Mouse (Mus musculus): Measurements from ENCODE around the gene Thumpd2. TPM values are rescaled to one million over a fixed set of nuclear protein-coding genes. Genes with fewer than 3 reads are reported as not detected.

The Thumpd2 gene
- polyA plus RNA-seq (2016; fragmentation: Nextera tagmentation; extraction: Ambion mirVana), result 10.1 and 12.5 TPM in 2 replicates

DNA sequence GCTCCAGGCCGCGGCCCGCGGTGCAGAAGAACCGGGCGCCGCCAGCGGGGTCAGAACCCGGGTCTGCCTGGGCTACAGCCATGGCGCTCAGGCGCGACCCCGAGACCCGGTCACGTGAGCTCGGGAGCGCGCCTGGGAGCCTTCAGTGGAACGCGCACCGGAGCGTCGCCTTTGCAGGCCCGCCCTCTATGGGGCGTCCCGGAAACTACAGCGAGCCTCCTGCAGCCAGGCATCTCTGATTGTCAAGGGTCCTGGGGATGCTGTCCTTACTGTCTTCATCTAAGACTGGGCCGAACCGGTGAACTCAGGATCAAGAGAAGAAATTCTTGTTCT lies at the start of gene Thumpd2:
Thumpd2 (minus strand) TSS at position 104 of the 333 bp plus-strand sequence.
- Histone ChIP-seq H3K4me3 (peak within 1 kb of the TSS; percentile 98), H3K36me3 (peaks cover 22% of the 10 kb centered on the region), H3K27ac (peak within 1 kb of the TSS; percentile 99), H3K27me3 (ENCODE audit: insufficient read depth, poor library complexity, severe bottlenecking) (no peaks in the 10 kb centered on the region), H3K4me1 (peaks cover 22% of the 10 kb centered on the region; the same call in 1 of the 2 replicates), H3K9me3 (peaks cover 4% of the 10 kb centered on the region; the same call in 1 of the 2 replicates)
- DNase-seq (ENCODE audit: low spot score), result peak; percentile 92
- WGBS, result 2% methylated on average over 29 of the region's 29 CpGs

DNA sequence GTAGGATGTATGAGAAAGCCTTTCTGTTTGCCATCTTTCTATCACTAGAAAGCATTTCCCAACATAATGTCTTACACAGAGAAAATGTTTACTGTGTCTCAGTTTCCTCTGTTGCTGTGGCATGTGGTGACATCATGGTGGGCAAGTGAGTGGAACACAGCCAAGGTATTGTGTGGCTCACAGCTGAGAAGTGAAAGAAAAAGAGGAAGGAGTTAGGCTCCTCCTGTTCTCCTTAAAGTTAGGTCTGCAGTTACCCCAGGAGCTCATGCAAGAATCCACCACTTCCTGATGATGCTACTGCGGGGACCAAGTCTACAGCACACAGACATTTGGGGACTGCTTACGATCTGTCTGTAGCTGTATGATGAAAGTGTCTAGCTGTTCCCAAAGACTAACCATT lies 39.4 kb upstream of the Thumpd2 start:
- no peaks in the 10 kb centered on the region for H3K4me1 ChIP-seq
- no peaks in the 10 kb centered on the region for H3K9me3 ChIP-seq
- DNase-seq (ENCODE audit: low spot score), result no peak
- no peaks in the 10 kb centered on the region for H3K36me3 ChIP-seq
- no peak overlapping the region for H3K4me3 ChIP-seq
- WGBS, result 82% methylated on average over 2 of the region's 2 CpGs
- no peaks in the 10 kb centered on the region for H3K27me3 ChIP-seq (ENCODE audit: insufficient read depth, poor library complexity, severe bottlenecking)
- H3K27ac ChIP-seq, result no peak overlapping the region

DNA sequence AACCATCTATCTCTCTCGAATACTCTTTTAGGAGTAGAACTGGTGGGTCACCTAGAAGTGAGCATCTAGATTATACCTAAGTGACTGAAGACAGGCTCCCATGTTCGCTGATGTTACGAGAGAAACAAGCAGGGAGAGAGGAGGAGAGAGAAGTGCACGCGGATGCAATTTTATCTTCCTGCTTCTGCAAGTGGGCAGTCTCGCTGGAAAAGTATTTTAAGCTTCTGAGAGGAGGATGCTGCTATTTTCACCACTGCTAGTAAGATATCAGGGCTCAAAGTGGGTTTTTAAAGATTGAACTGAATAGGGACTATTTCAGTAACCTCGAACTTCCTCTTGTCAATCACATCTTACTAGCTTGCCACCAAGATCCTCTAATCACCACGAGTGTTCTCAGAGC lies 38.0 kb upstream of the Thumpd2 start:
- Histone ChIP-seq H3K27ac (no peak overlapping the region), H3K9me3 (no peaks in the 10 kb centered on the region), H3K4me3 (no peak overlapping the region), H3K36me3 (no peaks in the 10 kb centered on the region), H3K27me3 (ENCODE audit: insufficient read depth, poor library complexity, severe bottlenecking) (no peaks in the 10 kb centered on the region), H3K4me1 (no peaks in the 10 kb centered on the region)
- 29% methylated on average over 8 of the region's 8 CpGs for WGBS
- no peak for DNase-seq (ENCODE audit: low spot score)

DNA sequence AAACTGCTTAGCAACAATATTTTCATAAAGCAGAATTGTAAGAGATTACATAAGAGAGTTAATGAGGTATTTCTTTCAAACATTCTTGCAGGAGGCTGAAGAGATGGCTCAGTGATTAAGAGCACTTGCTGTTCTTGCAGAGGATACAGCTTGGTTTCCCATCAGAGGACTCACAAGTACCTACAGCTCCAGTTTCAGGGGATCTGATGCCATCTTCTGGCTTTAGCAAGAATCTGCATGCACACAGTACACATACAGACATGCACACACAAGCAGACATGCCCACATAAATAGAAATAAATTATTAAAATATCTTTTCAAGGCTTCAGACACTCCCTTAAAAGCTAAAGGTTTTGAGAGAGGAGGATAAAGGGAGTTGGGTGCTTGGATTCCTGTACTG lies 33.6 kb upstream of the Thumpd2 start:
- Histone ChIP-seq H3K9me3 (no peaks in the 10 kb centered on the region), H3K36me3 (no peaks in the 10 kb centered on the region), H3K27me3 (ENCODE audit: insufficient read depth, poor library complexity, severe bottlenecking) (no peaks in the 10 kb centered on the region), H3K4me1 (no peaks in the 10 kb centered on the region), H3K4me3 (no peak overlapping the region), H3K27ac (no peak overlapping the region)
- no peak for DNase-seq (ENCODE audit: low spot score)

GRCm38 (mm10) chr17:81096490-81096889 lies 31.6 kb upstream of the Thumpd2 start:
- Histone ChIP-seq H3K9me3 (no peaks in the 10 kb centered on the region), H3K27me3 (ENCODE audit: insufficient read depth, poor library complexity, severe bottlenecking) (no peaks in the 10 kb centered on the region), H3K36me3 (no peaks in the 10 kb centered on the region), H3K27ac (no peak overlapping the region), H3K4me1 (no peaks in the 10 kb centered on the region), H3K4me3 (no peak overlapping the region)
- 90% methylated on average over 2 of the region's 2 CpGs for WGBS
- no peak for DNase-seq (ENCODE audit: low spot score)

DNA sequence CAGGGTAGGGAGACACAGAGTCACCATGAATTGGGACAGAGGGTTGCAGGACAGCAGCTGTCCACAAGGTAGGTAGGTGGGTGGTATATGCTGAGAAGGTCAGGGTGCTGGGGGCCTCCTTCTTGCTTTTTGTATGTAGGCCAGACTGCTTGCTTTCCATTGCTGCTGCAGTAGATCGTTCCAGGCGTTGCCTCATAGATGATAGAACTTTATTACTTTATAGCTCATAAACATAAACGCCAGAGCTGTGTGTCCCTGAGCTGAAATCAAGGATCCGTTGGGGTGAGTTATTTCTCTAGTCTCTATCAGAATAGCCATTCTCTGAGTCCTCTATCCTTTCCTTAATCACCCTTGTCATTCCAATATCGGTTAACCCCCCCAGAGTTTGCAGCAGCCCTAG lies 27.9 kb upstream of the Thumpd2 start:
- H3K4me3 ChIP-seq, result no peak overlapping the region
- WGBS, result 82% methylated on average over 5 of the region's 5 CpGs
- no peaks in the 10 kb centered on the region for H3K36me3 ChIP-seq
- no peaks in the 10 kb centered on the region for H3K27me3 ChIP-seq (ENCODE audit: insufficient read depth, poor library complexity, severe bottlenecking)
- no peak overlapping the region for H3K27ac ChIP-seq
- no peak for DNase-seq (ENCODE audit: low spot score)
- H3K4me1 ChIP-seq, result no peaks in the 10 kb centered on the region
- no peaks in the 10 kb centered on the region for H3K9me3 ChIP-seq

DNA sequence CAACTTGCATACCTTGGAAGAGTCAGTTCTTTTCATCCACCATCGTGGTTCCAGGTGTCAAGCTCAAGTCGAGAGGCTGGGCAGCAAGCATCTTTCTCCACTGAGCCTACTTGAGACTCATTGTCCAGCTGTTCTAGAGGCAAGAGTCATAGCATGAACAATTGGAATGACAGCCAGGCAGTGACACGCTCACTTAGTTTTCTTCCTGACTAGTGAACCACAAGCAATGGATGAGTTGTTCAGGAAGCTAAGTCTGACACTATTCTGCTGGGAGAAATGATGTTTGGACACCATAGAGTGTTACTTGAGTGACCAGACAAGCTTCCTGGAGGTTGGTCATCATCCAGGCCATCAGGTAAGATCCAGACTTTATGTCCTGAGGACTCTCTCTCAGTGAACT lies 24.0 kb upstream of the Thumpd2 start:
- Histone ChIP-seq H3K4me3 (no peak overlapping the region), H3K27me3 (ENCODE audit: insufficient read depth, poor library complexity, severe bottlenecking) (no peaks in the 10 kb centered on the region), H3K9me3 (no peaks in the 10 kb centered on the region), H3K36me3 (no peaks in the 10 kb centered on the region), H3K27ac (no peak overlapping the region), H3K4me1 (no peaks in the 10 kb centered on the region)
- DNase-seq (ENCODE audit: low spot score), result no peak
- WGBS, result 73% methylated on average over 3 of the region's 3 CpGs

GRCm38 (mm10) chr17:81087735-81088134 lies 22.9 kb upstream of the Thumpd2 start:
- no peak overlapping the region for H3K4me3 ChIP-seq
- H3K27me3 ChIP-seq (ENCODE audit: insufficient read depth, poor library complexity, severe bottlenecking), result no peaks in the 10 kb centered on the region
- H3K27ac ChIP-seq, result no peak overlapping the region
- no peaks in the 10 kb centered on the region for H3K36me3 ChIP-seq
- 82% methylated on average over 4 of the region's 4 CpGs for WGBS
- no peaks in the 10 kb centered on the region for H3K4me1 ChIP-seq
- no peak for DNase-seq (ENCODE audit: low spot score)
- H3K9me3 ChIP-seq, result no peaks in the 10 kb centered on the region

GRCm38 (mm10) chr17:81064279-81064978 lies 453 bp downstream of the Thumpd2 start:
- no peak for DNase-seq (ENCODE audit: low spot score)

GRCm38 (mm10) chr17:81063346-81063745 lies 1.5 kb downstream of the Thumpd2 start:
- Histone ChIP-seq H3K4me1 (peaks cover 22% of the 10 kb centered on the region; the same call in 1 of the 2 replicates), H3K9me3 (peaks cover 4% of the 10 kb centered on the region; the same call in 1 of the 2 replicates), H3K4me3 (no peak overlapping the region), H3K27ac (peak overlapping the region; percentile 52; the same call in 1 of the 2 replicates), H3K36me3 (peaks cover 22% of the 10 kb centered on the region), H3K27me3 (ENCODE audit: insufficient read depth, poor library complexity, severe bottlenecking) (no peaks in the 10 kb centered on the region)
- DNase-seq (ENCODE audit: low spot score), result no peak
- 72% methylated on average over 3 of the region's 3 CpGs for WGBS

More at GRCm38 (mm10) chr17:81064279-81064978, 453 bp downstream of the Thumpd2 start:
- H3K4me3 ChIP-seq, result peak overlapping the region; percentile 98
- no peaks in the 10 kb centered on the region for H3K27me3 ChIP-seq (ENCODE audit: insufficient read depth, poor library complexity, severe bottlenecking)
- H3K9me3 ChIP-seq, result peaks cover 4% of the 10 kb centered on the region; the same call in 1 of the 2 replicates
- peak overlapping the region; percentile 99 for H3K27ac ChIP-seq
- peaks cover 22% of the 10 kb centered on the region for H3K36me3 ChIP-seq
- WGBS, result 18% methylated on average over 28 of the region's 28 CpGs
- peaks cover 22% of the 10 kb centered on the region; the same call in 1 of the 2 replicates for H3K4me1 ChIP-seq

- Histone ChIP-seq H3K27me3 (ENCODE audit: insufficient read depth, poor library complexity, severe bottlenecking) (no peaks in the 10 kb centered on the region), H3K36me3 (peaks cover 26% of the 10 kb centered on the region), H3K4me1 (peaks cover 22% of the 10 kb centered on the region; the same call in 1 of the 2 replicates), H3K4me3 (no peak overlapping the region), H3K9me3 (peaks cover 4% of the 10 kb centered on the region; the same call in 1 of the 2 replicates), H3K27ac (peak overlapping the region; percentile 52; the same call in 1 of the 2 replicates)
- DNase-seq (ENCODE audit: low spot score), result no peak
- 29% methylated on average over 6 of the region's 6 CpGs for WGBS
These were observed 2.5 kb downstream of the Thumpd2 start for GRCm38 (mm10) chr17:81062349-81062871.

DNA sequence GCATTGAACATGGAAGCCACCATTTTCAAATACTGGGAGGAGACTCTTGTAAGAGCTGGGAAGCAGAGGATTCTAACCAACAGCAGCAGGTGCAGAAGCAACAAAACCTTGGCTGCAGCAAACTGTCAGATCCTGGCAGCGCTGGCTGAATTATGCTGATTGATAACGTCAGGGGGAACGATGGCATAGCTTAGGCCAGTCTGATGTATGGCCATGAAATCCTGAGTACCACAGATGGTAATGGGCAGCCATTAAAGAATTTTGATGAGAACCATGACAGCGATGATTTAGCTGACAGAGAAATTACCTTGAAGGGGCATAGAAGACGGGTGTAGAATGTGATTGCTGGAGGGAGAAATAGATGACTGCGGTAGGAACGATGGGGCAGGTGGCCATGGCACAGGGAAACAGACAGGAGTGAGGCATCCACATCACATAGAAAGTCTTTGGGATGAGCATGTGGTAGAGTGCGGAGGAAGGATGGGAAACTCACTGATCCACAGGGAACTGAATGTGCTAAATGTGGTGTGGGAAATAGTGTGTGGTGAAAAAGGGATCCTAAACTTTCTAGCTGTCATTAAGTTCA lies 8.0 kb downstream of the Thumpd2 start:
- Histone ChIP-seq H3K9me3 (peaks cover 4% of the 10 kb centered on the region; the same call in 1 of the 2 replicates), H3K4me1 (no peaks in the 10 kb centered on the region), H3K27ac (no peak overlapping the region), H3K27me3 (ENCODE audit: insufficient read depth, poor library complexity, severe bottlenecking) (no peaks in the 10 kb centered on the region), H3K36me3 (peaks cover 44% of the 10 kb centered on the region), H3K4me3 (no peak overlapping the region)
- 90% methylated on average over 8 of the region's 8 CpGs for WGBS
- DNase-seq (ENCODE audit: low spot score), result no peak

GRCm38 (mm10) chr17:81056035-81056434 lies 8.8 kb downstream of the Thumpd2 start:
- Histone ChIP-seq H3K9me3 (no peaks in the 10 kb centered on the region), H3K36me3 (peaks cover 45% of the 10 kb centered on the region), H3K27me3 (ENCODE audit: insufficient read depth, poor library complexity, severe bottlenecking) (no peaks in the 10 kb centered on the region), H3K27ac (no peak overlapping the region), H3K4me3 (no peak overlapping the region), H3K4me1 (no peaks in the 10 kb centered on the region)
- DNase-seq (ENCODE audit: low spot score), result no peak
- WGBS, result 63% methylated on average over 3 of the region's 3 CpGs
